Mouse (Mus musculus) 416B (cell line): ENCODE results near the gene Vmn2r35.
"Not testable (repeated sequence)": the region's sequence is repeated elsewhere in the genome, so short reads cannot be mapped to it uniquely, and the experiment has no call there.

Experiments used
- DNase-seq: peaks from one replicate; pipeline ENCODE4 v3.0.0; 2011; ENCODE audit warnings: low read depth

Vmn2r35 gene

DNA sequence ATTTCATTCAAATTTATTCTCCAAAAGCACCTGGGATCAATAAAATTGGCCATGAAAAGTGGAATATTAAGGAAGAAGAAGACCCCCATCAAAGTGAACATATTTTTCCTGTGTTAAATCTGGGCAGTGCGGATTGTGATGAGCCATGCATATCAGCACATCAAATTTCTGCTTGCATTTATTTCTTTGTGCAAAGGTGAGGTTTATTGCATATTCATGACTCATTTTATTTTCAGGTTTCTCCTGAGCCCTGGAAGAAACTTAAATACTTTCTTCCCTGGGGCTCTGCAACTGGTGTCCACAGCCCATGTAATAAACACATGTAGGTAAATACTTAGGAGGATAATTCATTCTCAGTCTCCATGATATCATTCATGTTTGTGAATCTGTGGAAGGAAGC lies at the start of gene Vmn2r35:
Vmn2r35 (minus strand) TSS at position 101 of the 400 bp plus-strand sequence.
- not testable (repeated sequence) for DNase-seq

GRCm38 (mm10) chr7:7794196-7794595 lies 25.5 kb downstream of the Vmn2r35 start:
- DNase-seq = not testable (repeated sequence)
